Mouse (Mus musculus) lung, postnatal 25 days (tissue): ENCODE results near the gene Smpd3.

Experiments used
- DNase-seq: peaks from one replicate; pipeline ENCODE4 v3.0.0; 2022; ENCODE audit warnings: low spot score

The Smpd3 gene

DNA sequence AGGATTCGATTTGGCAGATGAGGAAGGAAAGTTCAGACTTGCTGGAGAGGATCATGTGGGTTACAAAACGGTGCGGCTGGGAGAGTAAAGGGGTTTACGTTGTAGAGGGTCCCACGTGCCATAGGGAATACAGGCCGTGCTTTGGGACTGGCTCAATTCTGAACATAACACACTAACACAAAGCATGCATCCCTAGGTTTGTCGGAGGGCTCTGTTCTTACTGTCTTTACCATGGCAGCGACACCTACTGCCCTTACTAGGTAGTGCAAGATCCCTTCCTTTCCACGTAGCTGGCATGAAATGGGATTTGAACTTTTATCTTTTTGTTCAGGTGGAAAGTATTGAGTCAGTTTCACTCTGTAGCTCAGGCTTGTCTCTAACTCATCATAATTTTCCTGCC is 111.2 kb downstream of the Smpd3 start:
- peak; percentile 35 for DNase-seq

GRCm38 (mm10) chr8:106219620-106220019 is 118.2 kb downstream of the Smpd3 start:
- no peak for DNase-seq

GRCm38 (mm10) chr8:106213959-106214358 is 123.8 kb downstream of the Smpd3 start:
- DNase-seq: no peak

DNA sequence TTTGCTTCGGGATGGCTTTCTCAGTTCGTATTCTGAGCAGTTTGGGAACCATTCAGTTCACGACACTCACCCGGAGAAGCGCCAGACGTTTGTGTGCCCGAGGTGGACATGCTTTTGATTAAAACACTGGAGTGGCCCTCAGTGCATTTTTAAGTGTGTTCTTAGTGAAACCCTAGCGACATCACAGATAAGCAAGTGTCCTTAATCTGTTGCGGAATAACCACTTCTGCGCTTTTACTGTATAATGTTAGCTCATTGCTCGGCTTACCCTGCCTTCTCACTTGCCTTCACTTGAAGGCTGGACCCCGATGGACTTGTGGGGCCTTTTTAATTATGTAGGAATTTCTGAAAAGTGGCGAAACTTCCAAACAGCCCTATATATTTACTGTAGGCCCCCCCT is 126.4 kb downstream of the Smpd3 start:
- no peak for DNase-seq

- DNase-seq: peak; percentile 96
Measured at GRCm38 (mm10) chr8:106210821-106211345, 126.9 kb downstream of the Smpd3 start, which contains the start of the genes Slc7a6os and Prmt7. TSS of gene Slc7a6os (minus strand) at chr8:106210935. TSS of gene Prmt7 (plus strand) at chr8:106210936.

GRCm38 (mm10) chr8:106210035-106210731 is 127.6 kb downstream of the Smpd3 start:
- peak; percentile 10 for DNase-seq
